Mouse (Mus musculus) WW6 (cell line): ENCODE measurements at regions not wholly inside any gene's neighbourhood (a gene's known extent, or its start where the extent isn't known, plus 50 kb on each side); places are given as distances from the start of the nearest gene placed in this dataset.

Experiments used
- DNase-seq: peaks from one replicate; pipeline ENCODE4 v3.0.0-alpha.2; 2013; ENCODE audit warnings: low read depth, low spot score

DNA sequence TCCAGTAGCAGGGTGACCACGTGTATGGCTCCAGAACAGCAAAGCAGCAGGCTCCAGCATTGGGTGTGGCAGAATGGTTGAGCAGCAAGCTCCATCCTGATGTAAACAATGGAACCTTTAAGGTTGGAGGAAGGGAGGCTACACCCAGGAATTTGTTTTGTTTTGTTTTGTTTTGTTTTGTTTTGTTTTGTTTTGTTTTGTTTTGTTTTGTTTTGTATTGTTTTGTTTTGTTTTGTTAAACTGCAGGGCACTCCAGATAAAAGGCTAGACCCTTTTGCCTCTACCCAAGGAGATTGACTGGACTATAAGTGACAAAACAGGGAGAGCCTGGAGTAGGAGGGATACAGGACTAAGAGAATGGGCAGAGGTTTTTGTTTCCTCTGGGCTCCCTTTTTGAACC is 647.5 kb downstream of the Kcnj3 start:
- DNase-seq, result no peak

DNA sequence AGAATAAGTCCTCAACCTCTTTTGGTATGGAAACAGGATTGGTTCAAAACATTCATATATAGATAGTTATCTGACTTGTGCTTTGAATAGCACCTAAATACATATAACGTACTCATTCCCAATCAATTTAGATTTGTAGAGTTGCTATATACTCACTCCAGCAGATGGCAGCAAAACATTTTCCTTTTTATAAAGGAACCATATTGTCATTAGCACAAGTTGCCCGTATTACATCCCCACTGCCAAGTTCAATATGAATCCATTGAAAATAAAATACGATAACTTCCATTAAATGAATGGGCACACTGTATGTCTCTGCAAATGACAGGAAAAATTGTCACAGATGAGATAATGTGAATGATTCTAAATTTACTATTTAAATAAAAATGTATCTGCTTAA is 673.8 kb downstream of the Kcnj3 start:
- no peak for DNase-seq

DNA sequence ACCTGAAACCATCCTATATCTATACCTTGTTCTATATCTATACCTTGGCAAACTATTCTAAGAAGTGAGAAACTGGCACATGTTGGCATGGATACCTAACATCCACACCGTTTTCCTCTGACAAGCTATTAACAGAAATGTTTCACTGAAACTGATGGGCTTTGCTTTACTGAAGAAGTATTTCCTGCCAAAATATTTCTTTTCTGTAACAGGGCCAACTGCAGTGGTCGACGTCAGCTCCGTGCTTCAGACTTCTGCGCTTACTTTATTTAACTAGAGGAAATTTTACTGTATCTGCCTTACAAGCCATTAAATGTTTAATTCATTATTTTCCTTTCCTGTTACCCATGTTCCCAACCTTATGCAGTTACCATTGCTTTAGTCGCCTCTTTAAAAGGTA is 674.2 kb downstream of the Kcnj3 start:
- DNase-seq, result no peak

DNA sequence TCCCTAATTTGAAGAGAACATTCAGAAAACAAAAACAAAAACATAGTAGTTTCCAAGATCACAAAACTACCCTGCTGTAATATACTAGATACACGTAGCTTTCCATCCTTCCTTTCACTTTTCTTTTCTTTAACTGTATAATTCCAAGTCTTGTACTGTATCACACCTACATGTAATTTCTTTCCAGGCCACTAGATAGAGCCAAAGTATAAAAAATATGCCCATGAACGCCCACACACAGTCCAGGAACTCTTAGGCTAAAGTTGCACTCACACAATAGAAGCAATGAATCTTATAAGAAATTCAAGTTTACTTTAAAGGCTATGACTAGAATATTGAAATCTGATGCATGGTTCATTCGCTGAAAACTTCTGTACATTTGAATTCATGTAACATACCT is 678.7 kb downstream of the Kcnj3 start:
- DNase-seq, result no peak

DNA sequence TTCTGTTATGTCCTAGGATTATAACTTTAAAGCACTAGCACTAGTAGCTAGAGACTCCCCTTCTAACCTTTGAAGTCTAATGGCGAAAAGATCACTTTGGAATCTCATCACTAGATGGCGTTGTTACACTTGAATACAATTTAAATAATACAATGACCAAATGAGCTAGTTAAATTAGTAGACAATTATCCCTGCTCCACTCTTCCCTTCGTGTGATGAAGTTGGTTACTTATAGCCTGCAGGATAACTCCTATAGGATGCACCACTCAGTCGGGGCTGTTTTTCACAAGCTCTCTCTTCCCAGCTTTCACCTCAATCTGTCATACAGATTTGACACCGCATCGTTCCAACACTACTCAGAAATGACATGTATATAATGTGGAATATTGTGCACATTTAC is 683.6 kb downstream of the Kcnj3 start:
- peak; percentile 13 for DNase-seq

DNA sequence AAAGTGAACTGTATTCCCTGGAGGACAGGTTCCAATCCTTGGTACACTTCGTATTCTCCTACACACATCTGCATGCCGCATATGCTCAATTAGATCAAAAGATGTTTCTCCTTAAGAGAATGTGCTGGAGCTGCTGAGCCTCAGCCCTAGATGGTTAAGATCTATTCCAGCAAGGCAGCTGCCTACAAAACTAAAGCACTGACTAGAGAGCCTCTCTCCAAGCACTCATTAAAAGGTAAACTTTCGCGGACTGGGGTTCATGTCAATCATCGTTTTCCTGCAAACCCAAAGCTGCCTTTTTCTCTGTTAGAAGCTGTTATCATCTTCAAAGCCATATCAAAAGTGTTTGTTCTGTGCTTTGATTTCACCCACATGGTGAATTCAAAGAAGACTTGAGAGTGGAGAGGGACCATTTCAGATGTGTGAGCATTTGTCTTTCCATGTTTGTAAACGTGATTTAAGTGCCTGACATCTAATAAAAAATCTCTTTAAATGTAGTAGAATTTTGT is 711.4 kb downstream of the Kcnj3 start:
- no peak for DNase-seq

DNA sequence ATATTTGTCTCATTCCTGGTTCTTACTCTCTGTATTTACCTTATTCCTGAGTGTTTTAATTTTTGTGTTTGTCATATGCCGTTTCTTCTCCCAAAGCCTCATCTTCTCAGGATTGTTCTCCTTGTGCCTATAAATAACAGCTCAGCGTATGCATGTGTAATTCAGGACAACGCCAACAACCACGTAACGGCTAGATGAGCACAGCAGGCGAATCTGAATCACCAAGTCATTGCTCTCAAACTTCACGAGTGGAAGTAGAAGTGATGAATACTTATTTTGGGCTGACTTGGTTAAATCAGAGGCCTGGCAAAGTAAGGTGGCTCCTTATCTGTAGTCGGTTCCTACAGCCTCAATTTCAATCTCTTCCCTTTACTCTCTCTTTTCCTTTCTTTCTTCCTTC is 760.7 kb downstream of the Kcnj3 start:
- no peak for DNase-seq

DNA sequence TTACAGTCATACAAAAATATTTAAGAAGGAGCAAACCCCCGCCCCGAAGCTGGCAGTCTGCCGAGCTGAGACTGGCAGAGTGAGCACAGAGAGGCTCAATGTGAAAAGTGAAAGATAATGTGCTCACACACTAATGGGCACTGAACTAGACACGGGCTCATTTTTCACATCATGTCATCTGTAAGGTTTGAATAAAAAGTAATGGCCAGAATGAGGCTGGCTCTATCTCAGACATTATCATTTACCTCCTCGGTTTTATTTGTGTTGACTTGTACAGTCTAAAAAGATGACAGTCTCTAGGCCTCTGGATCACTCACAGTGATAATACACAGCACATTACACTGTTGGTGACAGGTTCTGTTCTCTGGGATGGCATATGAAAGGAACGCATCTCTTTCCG is 791.7 kb downstream of the Kcnj3 start:
- DNase-seq, result no peak

DNA sequence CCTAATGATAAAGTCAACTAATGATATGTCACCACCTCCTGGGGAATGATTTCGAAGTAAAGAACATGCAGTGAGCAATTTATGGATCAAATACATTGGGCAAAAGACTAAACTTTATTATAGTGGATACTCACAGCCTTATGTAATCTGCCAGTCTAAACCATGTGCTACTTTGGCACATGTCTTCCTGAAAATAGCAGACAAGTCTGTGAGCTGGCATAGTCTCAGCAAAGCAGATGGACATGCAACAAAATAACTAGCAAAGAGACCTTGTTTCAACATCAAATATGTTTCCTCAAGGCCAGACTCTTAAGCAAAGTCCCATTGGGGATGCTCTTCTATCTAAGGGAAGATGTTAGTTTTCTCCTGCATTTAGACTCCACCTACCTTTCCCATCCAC is 797.3 kb downstream of the Kcnj3 start:
- DNase-seq, result no peak

DNA sequence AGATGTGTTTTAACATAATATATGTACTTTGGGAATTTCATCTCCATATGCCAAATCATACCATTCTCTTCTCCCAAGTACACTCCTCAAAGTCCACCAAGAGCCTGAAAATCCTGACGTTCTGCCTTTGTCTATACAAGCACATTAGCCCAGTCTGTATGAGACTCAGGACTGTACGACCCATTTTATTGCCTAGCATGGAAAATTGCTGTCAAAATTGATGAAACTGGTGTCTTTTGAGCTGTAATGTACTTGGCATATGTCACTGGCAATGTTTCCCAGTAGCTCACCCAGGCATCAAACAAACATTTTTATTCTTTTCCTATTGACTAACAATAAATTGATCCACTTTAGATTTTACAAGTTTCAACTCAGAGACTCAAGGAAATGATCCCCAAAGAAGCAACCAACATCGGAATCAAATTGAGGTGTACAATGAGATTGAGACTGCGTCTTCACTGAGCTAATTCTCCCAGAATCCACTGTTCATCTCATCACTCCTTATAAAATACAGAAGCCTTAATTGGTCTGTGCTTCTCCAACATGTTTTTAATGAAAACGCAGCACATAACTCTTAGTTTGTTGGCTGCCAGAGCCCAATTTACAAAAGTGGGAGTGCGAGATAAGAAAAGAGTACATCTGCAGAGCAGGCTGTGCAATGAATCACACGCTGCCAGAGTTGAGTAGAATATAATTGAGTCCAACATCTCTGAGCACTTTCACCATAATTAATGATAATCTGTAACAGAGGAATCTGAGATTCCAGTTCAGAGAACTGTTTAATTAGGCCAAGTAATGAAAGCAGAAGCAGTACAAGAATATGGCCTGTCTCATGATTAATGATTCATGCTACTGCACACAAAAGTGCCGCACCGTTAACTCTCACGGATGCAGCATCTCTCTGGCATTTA is 821.5 kb downstream of the Kcnj3 start:
- no peak for DNase-seq

DNA sequence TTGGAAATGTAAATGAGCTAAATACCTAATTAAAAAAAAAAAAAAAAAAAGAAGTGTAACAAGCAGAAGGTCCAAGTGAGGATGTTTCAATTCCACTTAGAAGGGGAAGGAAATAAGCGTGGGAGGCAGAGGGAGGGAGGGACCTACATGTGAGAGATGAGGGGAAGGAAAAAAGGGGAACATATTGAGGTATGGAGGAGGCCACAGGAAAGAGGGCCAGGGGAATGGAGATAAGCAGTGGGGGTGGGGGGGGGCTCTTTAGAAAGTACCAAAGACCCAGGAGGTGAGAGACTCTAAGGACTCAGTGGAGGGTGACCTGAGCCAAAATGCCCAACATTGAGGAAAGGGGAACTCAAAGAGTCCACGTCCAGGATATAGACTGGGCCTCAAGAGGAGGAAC is 818.9 kb downstream of the Nr4a2 start:
- DNase-seq, result no peak

DNA sequence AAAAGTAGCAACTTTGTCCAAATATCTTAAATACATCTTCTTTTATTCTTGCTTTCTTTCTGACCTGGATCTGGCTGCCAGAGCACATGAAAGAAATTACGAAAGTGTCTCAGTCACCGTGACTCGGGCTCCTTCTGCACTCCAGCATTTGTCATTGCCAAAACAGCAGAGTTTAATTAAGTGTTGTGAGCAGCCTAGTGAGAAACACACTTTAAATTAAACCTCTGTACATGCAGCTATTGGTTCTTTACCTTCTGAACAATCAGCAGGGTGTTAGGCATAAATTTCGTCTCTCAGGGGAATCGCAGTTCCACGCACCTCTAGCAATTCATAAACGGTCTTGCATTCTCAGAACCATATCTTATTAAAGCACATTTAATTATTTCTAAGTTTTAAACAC is 802.1 kb downstream of the Nr4a2 start:
- no peak for DNase-seq

DNA sequence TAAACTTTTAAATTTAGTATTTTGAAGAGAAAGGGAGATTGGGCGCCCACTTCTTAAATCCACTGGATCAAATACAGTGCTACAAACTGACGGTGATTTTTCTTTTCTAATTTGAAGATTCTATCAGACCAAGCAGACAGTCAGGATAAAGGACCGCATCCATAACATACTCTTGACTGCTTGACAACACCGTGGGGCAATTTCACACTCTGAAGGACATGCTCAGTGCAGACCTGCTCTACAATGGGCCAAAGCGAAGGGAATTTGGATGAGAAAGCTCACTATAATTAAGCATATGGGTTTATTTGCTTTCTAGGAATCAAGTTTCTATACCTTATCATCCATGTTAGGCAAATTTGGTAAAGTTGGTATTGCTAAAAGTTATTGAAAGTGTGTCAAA is 801.3 kb downstream of the Nr4a2 start:
- DNase-seq, result no peak

DNA sequence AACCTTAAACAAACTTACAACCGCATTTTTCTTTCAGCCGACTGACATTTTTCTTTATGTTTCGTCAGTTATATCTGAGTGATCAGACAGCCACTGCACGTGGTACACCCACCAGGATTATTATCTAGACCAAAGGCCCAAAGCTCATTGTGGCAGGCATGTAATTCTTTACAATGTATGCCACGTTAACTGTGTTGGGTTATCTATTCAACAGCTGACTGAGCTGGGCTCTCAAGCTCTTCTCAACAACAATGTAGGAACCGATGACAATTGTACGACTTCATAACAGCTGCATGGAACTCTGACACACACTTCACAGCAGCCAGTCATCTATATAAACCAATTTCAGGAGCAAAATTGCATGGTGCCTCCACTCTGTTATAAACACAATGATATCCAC is 787.8 kb downstream of the Nr4a2 start:
- DNase-seq, result no peak

DNA sequence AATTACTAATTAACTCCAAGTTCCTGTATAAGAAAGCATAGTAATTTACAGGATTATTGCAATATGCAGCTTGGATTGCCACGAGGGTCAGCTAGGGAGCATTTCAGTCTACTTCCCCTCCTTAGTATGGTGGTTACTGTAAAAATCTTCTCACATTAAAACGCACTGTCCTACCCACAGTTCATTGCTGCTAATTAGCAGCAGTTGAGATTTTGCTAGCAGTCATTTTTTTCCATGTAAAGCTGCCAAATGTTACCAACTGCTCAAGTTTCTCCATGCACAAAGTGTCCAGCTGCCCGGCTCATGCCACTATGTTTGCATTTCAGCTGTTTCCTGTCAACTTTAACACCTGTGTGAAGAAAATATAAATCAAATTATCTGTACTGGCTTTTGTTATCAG is 759.7 kb downstream of the Nr4a2 start:
- no peak for DNase-seq
